Mouse (Mus musculus): ENCODE data around the gene Pgls.
A peak's percentile ranks its signal among the peaks of the same experiment; 100 is the strongest.

Pgls gene

GRCm38 (mm10) chr8:71598841-71599240 lies 6.9 kb downstream of the Pgls start:
- DNase-seq (ENCODE audit: low spot score in 2 of 2), result no peak

GRCm38 (mm10) chr8:71601939-71602665 lies 10.1 kb downstream of the Pgls start:
- DNase-seq (ENCODE audit: low spot score in 2 of 2), result no peak

GRCm38 (mm10) chr8:71602666-71603334 lies 10.8 kb downstream of the Pgls start:
- no peak for DNase-seq (ENCODE audit: low spot score in 2 of 2)

- no peak for DNase-seq (ENCODE audit: low spot score in 2 of 2)
Measured at GRCm38 (mm10) chr8:71604021-71604420, 12.0 kb downstream of the Pgls start.

GRCm38 (mm10) chr8:71610822-71611651 lies 19.1 kb downstream of the Pgls start, which contains the start of gene Colgalt1:
Colgalt1 (plus strand) TSS chr8:71610998.
- DNase-seq (ENCODE audit: low spot score in 2 of 2), result peak; percentile 98 to 99

GRCm38 (mm10) chr8:71612141-71612540 lies 20.2 kb downstream of the Pgls start:
- DNase-seq (ENCODE audit: low spot score in 2 of 2), result no peak

- DNase-seq (ENCODE audit: low spot score in 2 of 2), result no peak
Measured at GRCm38 (mm10) chr8:71613418-71613817, 21.4 kb downstream of the Pgls start.

- DNase-seq (ENCODE audit: low spot score in 2 of 2), result no peak
Measured at GRCm38 (mm10) chr8:71619786-71620185, 27.8 kb downstream of the Pgls start.

- no peak for DNase-seq (ENCODE audit: low spot score in 2 of 2)
Measured at GRCm38 (mm10) chr8:71625088-71625487, 33.1 kb downstream of the Pgls start.

GRCm38 (mm10) chr8:71626753-71627152 lies 34.8 kb downstream of the Pgls start:
- DNase-seq (ENCODE audit: low spot score in 2 of 2), result no peak

GRCm38 (mm10) chr8:71627265-71628099 lies 35.5 kb downstream of the Pgls start:
- no peak for DNase-seq (ENCODE audit: low spot score in 2 of 2)

GRCm38 (mm10) chr8:71628396-71629095 lies 36.6 kb downstream of the Pgls start:
- DNase-seq (ENCODE audit: low spot score in 2 of 2), result no peak

- DNase-seq (ENCODE audit: low spot score in 2 of 2), result peak; percentile 84 to 89
Measured at GRCm38 (mm10) chr8:71629096-71629697, 37.2 kb downstream of the Pgls start.

GRCm38 (mm10) chr8:71629781-71630212 lies 37.8 kb downstream of the Pgls start:
- DNase-seq (ENCODE audit: low spot score in 2 of 2), result no peak

- DNase-seq (ENCODE audit: low spot score in 2 of 2), result no peak
Measured at GRCm38 (mm10) chr8:71630761-71631160, 38.8 kb downstream of the Pgls start.

- DNase-seq (ENCODE audit: low spot score in 2 of 2), result no peak
Measured at GRCm38 (mm10) chr8:71631897-71632296, 39.9 kb downstream of the Pgls start.

- no peak for DNase-seq (ENCODE audit: low spot score in 2 of 2)
Measured at GRCm38 (mm10) chr8:71633164-71633563, 41.2 kb downstream of the Pgls start.

- no peak for DNase-seq (ENCODE audit: low spot score in 2 of 2)
Measured at GRCm38 (mm10) chr8:71633981-71634667, 42.1 kb downstream of the Pgls start.
